Mouse (Mus musculus): ENCODE results near the gene Cdc42ep5. TPM values are rescaled to one million over a fixed set of nuclear protein-coding genes. Genes with fewer than 3 reads are reported as not detected.

Gene Cdc42ep5
- total RNA-seq, 2 experiments from 2014 or later, result 1.3 to 1.9 TPM

- DNase-seq (ENCODE audit: low spot score in 2 of 2), result no peak
Observed at GRCm38 (mm10) chr7:4146241-4147180, 18.1 kb downstream of the Cdc42ep5 start.

GRCm38 (mm10) chr7:4145552-4146190 is 19.0 kb downstream of the Cdc42ep5 start:
- no peak for DNase-seq (ENCODE audit: low spot score in 2 of 2)

- no peak for DNase-seq (ENCODE audit: low spot score in 2 of 2)
Observed at GRCm38 (mm10) chr7:4144766-4145551, 19.7 kb downstream of the Cdc42ep5 start.

GRCm38 (mm10) chr7:4144046-4144445 is 20.6 kb downstream of the Cdc42ep5 start:
- no peak for DNase-seq (ENCODE audit: low spot score in 2 of 2)

GRCm38 (mm10) chr7:4143506-4143905 is 21.2 kb downstream of the Cdc42ep5 start:
- no peak for DNase-seq (ENCODE audit: low spot score in 2 of 2)

GRCm38 (mm10) chr7:4142796-4143445 is 21.7 kb downstream of the Cdc42ep5 start:
- no peak for DNase-seq (ENCODE audit: low spot score in 2 of 2)

GRCm38 (mm10) chr7:4141648-4142325 is 22.9 kb downstream of the Cdc42ep5 start:
- DNase-seq (ENCODE audit: low spot score in 2 of 2), result no peak

GRCm38 (mm10) chr7:4139391-4139790 is 25.3 kb downstream of the Cdc42ep5 start:
- DNase-seq (ENCODE audit: low spot score in 2 of 2), result no peak

- no peak for DNase-seq (ENCODE audit: low spot score in 2 of 2)
Observed at GRCm38 (mm10) chr7:4138671-4139070, 26.0 kb downstream of the Cdc42ep5 start.

GRCm38 (mm10) chr7:4138181-4138580 is 26.5 kb downstream of the Cdc42ep5 start:
- DNase-seq (ENCODE audit: low spot score in 2 of 2), result no peak

- DNase-seq (ENCODE audit: low spot score in 2 of 2), result no peak
Observed at GRCm38 (mm10) chr7:4137746-4138145, 26.9 kb downstream of the Cdc42ep5 start.

GRCm38 (mm10) chr7:4136771-4137531 is 27.7 kb downstream of the Cdc42ep5 start, which contains the start of gene Leng8:
Gene Leng8 (plus strand): TSS chr7:4137039.
- DNase-seq (ENCODE audit: low spot score in 2 of 2), result peak; percentile 100

GRCm38 (mm10) chr7:4136404-4136770 is 28.3 kb downstream of the Cdc42ep5 start:
- no peak for DNase-seq (ENCODE audit: low spot score in 2 of 2)

- no peak for DNase-seq (ENCODE audit: low spot score in 2 of 2)
Observed at GRCm38 (mm10) chr7:4134911-4135310, 29.7 kb downstream of the Cdc42ep5 start.

GRCm38 (mm10) chr7:4132998-4133397 is 31.7 kb downstream of the Cdc42ep5 start:
- DNase-seq (ENCODE audit: low spot score in 2 of 2), result no peak

- peak; percentile 77 to 86 for DNase-seq (ENCODE audit: low spot score in 2 of 2)
Observed at GRCm38 (mm10) chr7:4132581-4132980, 32.1 kb downstream of the Cdc42ep5 start.

- DNase-seq (ENCODE audit: low spot score in 2 of 2), result no peak
Observed at GRCm38 (mm10) chr7:4131964-4132363, 32.7 kb downstream of the Cdc42ep5 start.

GRCm38 (mm10) chr7:4130686-4131452 is 33.8 kb downstream of the Cdc42ep5 start:
- peak in 1 of 2 experiments; percentile 92 for DNase-seq (ENCODE audit: low spot score in 2 of 2)

GRCm38 (mm10) chr7:4128860-4129259 is 35.8 kb downstream of the Cdc42ep5 start:
- DNase-seq (ENCODE audit: low spot score in 2 of 2), result no peak

Data from layer of hippocampus, adult 18-20 months (tissue).